ENCODE assay signal across 33 mouse cellular contexts in the genomic region with DNA sequence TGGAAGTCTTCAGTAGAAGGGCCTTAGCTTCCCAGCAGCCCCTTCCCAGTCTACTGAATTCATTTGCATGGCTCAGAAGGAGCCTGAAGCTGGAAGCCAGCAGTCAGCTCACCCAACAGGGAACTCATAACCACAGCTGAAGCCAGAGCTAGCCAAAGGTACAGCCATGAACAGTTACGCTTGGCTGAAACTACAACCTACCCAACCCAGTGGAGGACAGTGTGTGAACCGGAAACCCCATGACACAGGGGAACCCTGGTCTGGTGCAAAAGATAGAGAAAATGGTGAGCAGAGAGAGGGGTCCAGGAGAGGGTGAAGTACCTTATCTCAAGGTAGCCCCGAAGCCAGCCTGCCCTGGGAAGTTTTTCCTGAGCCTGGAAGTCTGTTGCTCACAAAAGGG. TPM values are rescaled to one million over a fixed set of nuclear protein-coding genes. Genes with fewer than 3 reads are reported as not detected.
DNase-seq lines count a peak whose midpoint lies in the region; ATAC-seq and TF ChIP-seq lines count a peak whose summit lies in the region.
"Had no signal": no experiment of that assay in that cellular context is flagged by ENCODE, and none has a peak within 500 bp of the region (broad histone marks: within the 10 kb centered on the region; RNA-seq: fewer than 3 reads in every experiment).

No protein-coding gene starts in this region.

- no peak overlapping the region for H3K4me3 ChIP-seq in C2C12 (ENCODE audit: insufficient read depth, poor library complexity, severe bottlenecking)
- H3K4me3 ChIP-seq in cortical plate, adult 2 months (ENCODE audit: insufficient read depth, low read length): no peak overlapping the region
- H3K4me3 ChIP-seq in stomach, postnatal 0 days (ENCODE audit: low read depth, low read length): no peak overlapping the region
- no peak overlapping the region for H3K4me3 ChIP-seq in hindbrain, embryonic 12.5 days
- H3K4me3 ChIP-seq: embryonic facial prominence, embryonic 10.5 days; embryonic facial prominence, embryonic 15.5 days; forebrain, embryonic 12.5 days; heart, embryonic 10.5 days; heart, embryonic 15.5 days; kidney, embryonic 15.5 days; left cerebral cortex, adult 2 months; limb, embryonic 12.5 days; lung, embryonic 15.5 days; midbrain, embryonic 10.5 days; midbrain, embryonic 15.5 days; neural tube, embryonic 12.5 days had no signal

- no peak overlapping the region for H3K9ac ChIP-seq in stomach, postnatal 0 days (ENCODE audit: low read length)
- H3K9ac ChIP-seq in hindbrain, embryonic 12.5 days: no peak overlapping the region
- H3K9ac ChIP-seq: embryonic facial prominence, embryonic 15.5 days; forebrain, embryonic 12.5 days; heart, embryonic 15.5 days; hindbrain, embryonic 14.5 days; kidney, embryonic 15.5 days; limb, embryonic 12.5 days; lung, embryonic 15.5 days; midbrain, embryonic 15.5 days; neural tube, embryonic 12.5 days had no signal

- no peaks in the 10 kb centered on the region for H3K4me1 ChIP-seq in cortical plate, adult 2 months (ENCODE audit: control insufficient read depth, insufficient read depth, low read length)
- H3K4me1 ChIP-seq in stomach, postnatal 0 days (replicated peaks; ENCODE audit: control insufficient read depth, insufficient read depth): no peaks in the 10 kb centered on the region
- H3K4me1 ChIP-seq in hindbrain, embryonic 12.5 days: no peaks in the 10 kb centered on the region; the same call in 1 of the 2 replicates
- H3K4me1 ChIP-seq: embryonic facial prominence, embryonic 10.5 days; forebrain, embryonic 12.5 days; kidney, embryonic 15.5 days; lung, embryonic 15.5 days; midbrain, embryonic 10.5 days; midbrain, embryonic 15.5 days; neural tube, embryonic 12.5 days had no signal

- TF ChIP-seq EP300 in stomach, postnatal 0 days (optimal IDR thresholded peaks at IDR 0.05): no peak

- H3K79me2 ChIP-seq in C2C12 (ENCODE audit: control insufficient read depth, insufficient read depth): peaks cover 9% of the 10 kb centered on the region

- DNase-seq in A20 (ENCODE audit: low read depth, low spot score): peak; percentile 50
- DNase-seq in stomach, postnatal 0 days (ENCODE audit: low spot score): no peak
- DNase-seq in lung, postnatal 10 days: no peak
- DNase-seq: adrenal gland, adult 2 months; adrenal gland, postnatal 36 days; cerebellum, adult 8-10 months; gastrocnemius, postnatal 10 days; heart, postnatal 4 days; kidney, adult 11 months; kidney, postnatal 25 days; retina, postnatal 1 day; right cerebral cortex, postnatal 25 days; thymus, postnatal 4 days had no signal

- H3K9me3 ChIP-seq in stomach, postnatal 0 days (ENCODE audit: control insufficient read depth, low read length): no peaks in the 10 kb centered on the region
- no peaks in the 10 kb centered on the region for H3K9me3 ChIP-seq in hindbrain, embryonic 12.5 days (replicated peaks)
- H3K9me3 ChIP-seq: embryonic facial prominence, embryonic 10.5 days; embryonic facial prominence, embryonic 15.5 days; forebrain, embryonic 12.5 days; heart, embryonic 10.5 days; heart, embryonic 15.5 days; kidney, embryonic 15.5 days; limb, embryonic 12.5 days; lung, embryonic 15.5 days; midbrain, embryonic 10.5 days; midbrain, embryonic 15.5 days; neural tube, embryonic 12.5 days had no signal

- H3K79me3 ChIP-seq in C2C12 (ENCODE audit: low read depth): no peaks in the 10 kb centered on the region

- 95% methylated on average over 3 of the region's 3 CpGs for WGBS in stomach, postnatal 0 days
- WGBS in hindbrain, embryonic 12.5 days: 91% methylated on average over 3 of the region's 3 CpGs

- TF ChIP-seq POLR2A in cortical plate, adult 2 months (IDR thresholded peaks at IDR 0.05; ENCODE audit: extremely low read depth, insufficient read depth, low read length): no peak

- no peak overlapping the region for H3K4me2 ChIP-seq in stomach, postnatal 0 days (replicated peaks; ENCODE audit: low read depth)
- H3K4me2 ChIP-seq in hindbrain, embryonic 12.5 days (replicated peaks): no peak overlapping the region
- H3K4me2 ChIP-seq: embryonic facial prominence, embryonic 15.5 days; forebrain, embryonic 12.5 days; heart, embryonic 15.5 days; hindbrain, embryonic 14.5 days; kidney, embryonic 15.5 days; limb, embryonic 12.5 days; liver, embryonic 11.5 days; lung, embryonic 15.5 days; midbrain, embryonic 15.5 days; neural tube, embryonic 12.5 days had no signal

- H3K36me3 ChIP-seq in C2C12 (ENCODE audit: control insufficient read depth, insufficient read depth): no peaks in the 10 kb centered on the region
- H3K36me3 ChIP-seq in stomach, postnatal 0 days (ENCODE audit: control insufficient read depth, insufficient read depth, low read length): no peaks in the 10 kb centered on the region
- H3K36me3 ChIP-seq in hindbrain, embryonic 12.5 days: no peaks in the 10 kb centered on the region
- H3K36me3 ChIP-seq: embryonic facial prominence, embryonic 10.5 days; embryonic facial prominence, embryonic 15.5 days; forebrain, embryonic 12.5 days; heart, embryonic 10.5 days; heart, embryonic 15.5 days; kidney, embryonic 15.5 days; limb, embryonic 12.5 days; lung, embryonic 15.5 days; midbrain, embryonic 10.5 days; midbrain, embryonic 15.5 days; neural tube, embryonic 12.5 days had no signal

- TF ChIP-seq CTCF in C2C12 (IDR thresholded peaks at IDR 0.05; ENCODE audit: control insufficient read depth, insufficient read depth, insufficient read length): no peak
- TF ChIP-seq CTCF in cortical plate, adult 2 months (IDR thresholded peaks at IDR 0.05; ENCODE audit: extremely low read depth, insufficient read depth, low read length): no peak
- TF ChIP-seq CTCF in stomach, postnatal 0 days (IDR thresholded peaks at IDR 0.05; ENCODE audit: low read depth): no peak

- peak overlapping the region; percentile 53 for H3ac ChIP-seq in C2C12 (ENCODE audit: control insufficient read depth, insufficient read length, low read depth)

- no peaks in the 10 kb centered on the region for H3K27me3 ChIP-seq in C2C12 (ENCODE audit: control insufficient read depth, insufficient read depth, insufficient read length)
- H3K27me3 ChIP-seq in stomach, postnatal 0 days (ENCODE audit: control insufficient read depth, insufficient read depth, low read length): no peaks in the 10 kb centered on the region
- no peaks in the 10 kb centered on the region for H3K27me3 ChIP-seq in hindbrain, embryonic 12.5 days
- H3K27me3 ChIP-seq: embryonic facial prominence, embryonic 15.5 days; heart, embryonic 15.5 days; kidney, embryonic 15.5 days; limb, embryonic 12.5 days; lung, embryonic 15.5 days; midbrain, embryonic 15.5 days; neural tube, embryonic 12.5 days had no signal

- 0 out of 2 replicates have a peak overlapping the region, but pooled peaks have one; percentile 0 for H3K27ac ChIP-seq in cortical plate, adult 2 months (ENCODE audit: insufficient read depth, low read length)
- no peak overlapping the region for H3K27ac ChIP-seq in stomach, postnatal 0 days (replicated peaks)
- H3K27ac ChIP-seq in hindbrain, embryonic 12.5 days: no peak overlapping the region
- H3K27ac ChIP-seq: embryonic facial prominence, embryonic 10.5 days; embryonic facial prominence, embryonic 15.5 days; forebrain, embryonic 12.5 days; heart, embryonic 10.5 days; heart, embryonic 15.5 days; hindbrain, embryonic 14.5 days; kidney, embryonic 15.5 days; left cerebral cortex, adult 2 months; limb, embryonic 12.5 days; lung, embryonic 15.5 days; midbrain, embryonic 10.5 days; midbrain, embryonic 15.5 days; neural tube, embryonic 12.5 days had no signal

- peak; percentile 59; the same call in 1 of the 2 replicates for ATAC-seq in neutrophil, adult 5-6 weeks (ENCODE audit: extremely low read depth, insufficient number of reproducible peaks, low FRiP score, poor library complexity, severe bottlenecking)
- no peak for ATAC-seq in stomach, postnatal 0 days (ENCODE audit: low FRiP score, low TSS enrichment)
- no peak for ATAC-seq in hindbrain, embryonic 12.5 days (ENCODE audit: low FRiP score)
- ATAC-seq: activated CD4-positive, CD25-positive, alpha-beta regulatory T cell, adult 4 months; CD4-positive, CD25-positive, alpha-beta regulatory T cell, adult 4 months; midbrain, embryonic 15.5 days had no signal

TF ChIP-seq in C2C12, 6 proteins besides CTCF, POLR2A, EP300 and RAD21:
- no peak for TF ChIP-seq MAX (IDR thresholded peaks at IDR 0.05)
- TF ChIP-seq MYOG (IDR thresholded peaks at IDR 0.05; ENCODE audit: control insufficient read depth, extremely low read depth, insufficient read length): no peak
- no peak for TF ChIP-seq FOSL1 (IDR thresholded peaks at IDR 0.05; ENCODE audit: insufficient read depth, low read length, poor library complexity, severe bottlenecking)
- no peak for TF ChIP-seq MYOD1 (IDR thresholded peaks at IDR 0.05; ENCODE audit: control insufficient read depth, insufficient read length, low read depth)
- TF ChIP-seq USF1 (IDR thresholded peaks at IDR 0.05; ENCODE audit: low read depth): no peak
- no peak for TF ChIP-seq CEBPB (IDR thresholded peaks at IDR 0.05; ENCODE audit: low read depth)

RNA-seq across cellular contexts. Expression of a gene that starts 17.5 kb away (rescaled TPM):
- polyA plus RNA-seq in C2C12 (2012; fragmentation: generic; extraction: Trizol): 230 TPM
- polyA plus RNA-seq in cortical plate, adult 2 months (2012; rRNA removed): 9.1 and 10.4 TPM in 2 replicates
- total RNA-seq in neutrophil, adult 5-6 weeks (2017): 0.35 TPM in 1 of 2 replicates, not detected in the other
- polyA plus RNA-seq in stomach, postnatal 0 days (2015; fragmentation: Nextera tagmentation; extraction: Ambion mirVana): 6.5 TPM in 2 replicates
- 2.0 and 2.1 TPM in 2 replicates for polyA plus RNA-seq in hindbrain, embryonic 12.5 days (2016; fragmentation: Nextera tagmentation; extraction: Ambion mirVana)
- polyA plus RNA-seq: CD4-positive, CD25-positive, alpha-beta regulatory T cell, adult 4 months had no signal

RNA-seq across cellular contexts. Expression of a gene that starts 46.0 kb away (rescaled TPM):
- 0.01 TPM for polyA plus RNA-seq in C2C12 (2012; fragmentation: generic; extraction: Trizol)
- 0.86 and 1.2 TPM in 2 replicates for polyA plus RNA-seq in cortical plate, adult 2 months (2012; rRNA removed)
- total RNA-seq in neutrophil, adult 5-6 weeks (2017): 207 and 223 TPM in 2 replicates
- polyA plus RNA-seq in stomach, postnatal 0 days (2015; fragmentation: Nextera tagmentation; extraction: Ambion mirVana): 0.13 and 0.25 TPM in 2 replicates
- 0.25 and 0.30 TPM in 2 replicates for polyA plus RNA-seq in hindbrain, embryonic 12.5 days (2016; fragmentation: Nextera tagmentation; extraction: Ambion mirVana)

Comparison
In these comparisons a context has a peak if more than half of its experiments do, and no peak if none do; other contexts are left out.
1. RNA of a gene that starts 17.5 kb away (polyA plus RNA-seq): 230 TPM in C2C12 (single experiment); 9.1 to 10.4 TPM in cortical plate, adult 2 months, 6.5 TPM in stomach, postnatal 0 days and 2.0 to 2.1 TPM in hindbrain, embryonic 12.5 days; every median in the first group is over 10 times any median in the second.